In genomic region chr2:122701871-122702180, GRCm38 (mm10) we compare ENCODE assay signal across 8 mouse cellular contexts. TPM values are rescaled to one million over a fixed set of nuclear protein-coding genes. Genes with fewer than 3 reads are reported as not detected.
DNase-seq lines count a peak whose midpoint lies in the region; ATAC-seq and TF ChIP-seq lines count a peak whose summit lies in the region.

No protein-coding gene starts in this region.

- H3K27ac ChIP-seq in left cerebral cortex, adult 2 months: peak overlapping the region; percentile 85
- no peak overlapping the region for H3K27ac ChIP-seq in cortical plate, adult 2 months (ENCODE audit: insufficient read depth, low read length)
- H3K27ac ChIP-seq in hindbrain, embryonic 12.5 days: no peak overlapping the region; the same call in 1 of the 2 replicates

- peaks cover 6% of the 10 kb centered on the region for H3K4me1 ChIP-seq in cortical plate, adult 2 months (ENCODE audit: control insufficient read depth, insufficient read depth, low read length)
- peaks cover 9% of the 10 kb centered on the region for H3K4me1 ChIP-seq in hindbrain, embryonic 12.5 days
- peaks cover 9% of the 10 kb centered on the region for H3K4me1 ChIP-seq in megakaryocyte, embryonic 14.5 days

- ATAC-seq in hindbrain, embryonic 12.5 days (ENCODE audit: low FRiP score): no peak
- no peak for ATAC-seq in inflammation-experienced regulatory T-cells, adult 6 months
- ATAC-seq in activated CD4-positive, CD25-positive, alpha-beta regulatory T cell, adult 4 months: no peak

- WGBS in hindbrain, embryonic 12.5 days: 0% methylated on average over 15 of the region's 15 CpGs

- peak overlapping the region; percentile 87 for H3K9ac ChIP-seq in hindbrain, embryonic 12.5 days

- peak in 1 of 2 experiments; percentile 30 for DNase-seq in left cerebral cortex, adult 2 months (ENCODE audit: extremely low spot score in 1 of 2, low spot score in 2 of 2)
- no peak for DNase-seq in left cerebral cortex, postnatal 4 days
- no peak for DNase-seq in ovary, postnatal 36 days (ENCODE audit: low spot score)

- peak overlapping the region; percentile 92 for H3K4me3 ChIP-seq in left cerebral cortex, adult 2 months
- H3K4me3 ChIP-seq in cortical plate, adult 2 months (ENCODE audit: insufficient read depth, low read length): peak overlapping the region; percentile 98
- H3K4me3 ChIP-seq in hindbrain, embryonic 12.5 days: peak overlapping the region; percentile 81
- H3K4me3 ChIP-seq in megakaryocyte, embryonic 14.5 days (replicated peaks): peak overlapping the region; percentile 92

- intact Hi-C loops in left cerebral cortex, adult 2 months (cut with DNase I): loop anchor here (2.0 to 5.0 kb wide), 3 partner anchors 19 to 325 kb away; partner anchors contain the start of gene Bloc1s6
- intact Hi-C loops in left cerebral cortex, postnatal 4 days (cut with DNase I): no loop called here

- no peaks in the 10 kb centered on the region for H3K9me3 ChIP-seq in hindbrain, embryonic 12.5 days (replicated peaks)
- H3K9me3 ChIP-seq in megakaryocyte, embryonic 14.5 days: no peaks in the 10 kb centered on the region

- no peaks in the 10 kb centered on the region for H3K36me3 ChIP-seq in hindbrain, embryonic 12.5 days
- no peaks in the 10 kb centered on the region for H3K36me3 ChIP-seq in megakaryocyte, embryonic 14.5 days (replicated peaks; ENCODE audit: low read length)

- H3K4me2 ChIP-seq in hindbrain, embryonic 12.5 days (replicated peaks): peak overlapping the region; percentile 86

- 0 out of 2 replicates have a peak, but pooled peaks cover 6% of the 10 kb centered on the region for H3K27me3 ChIP-seq in hindbrain, embryonic 12.5 days
- peaks cover 63% of the 10 kb centered on the region for H3K27me3 ChIP-seq in megakaryocyte, embryonic 14.5 days (replicated peaks)

- no peak for TF ChIP-seq POLR2A in cortical plate, adult 2 months (IDR thresholded peaks at IDR 0.05; ENCODE audit: extremely low read depth, insufficient read depth, low read length)

- no peak for TF ChIP-seq CTCF in left cerebral cortex, adult 2 months (IDR thresholded peaks at IDR 0.05)
- no peak for TF ChIP-seq CTCF in cortical plate, adult 2 months (IDR thresholded peaks at IDR 0.05; ENCODE audit: extremely low read depth, insufficient read depth, low read length)

RNA-seq across cellular contexts. Expression of gene Slc30a4, which starts 0.6 kb away (rescaled TPM):
- total RNA-seq in left cerebral cortex, adult 2 months (2021): 10 to 100 TPM; 45.9 to 48.5 TPM
- total RNA-seq in left cerebral cortex, postnatal 4 days (2021): 10 to 100 TPM; 36.4 to 40.0 TPM
- 25.9 and 26.7 TPM in 2 replicates for polyA plus RNA-seq in cortical plate, adult 2 months (2012; rRNA removed)
- polyA plus RNA-seq in hindbrain, embryonic 12.5 days (2016; fragmentation: Nextera tagmentation; extraction: Ambion mirVana): 11.8 and 12.8 TPM in 2 replicates
- not detected in 2 replicates for polyA plus RNA-seq in megakaryocyte, embryonic 14.5 days (2012; ENCODE audit: insufficient read depth, low replicate concordance)
- under 1 TPM; 0.15 to 0.91 (median 0.59) TPM for polyA plus RNA-seq in inflammation-experienced regulatory T-cells, adult 6 months (2017; shearing (Covaris generic))
- polyA plus RNA-seq in activated CD4-positive, CD25-positive, alpha-beta regulatory T cell, adult 4 months (2017; shearing (Covaris generic)): under 1 TPM; 0.51 to 0.79 TPM

RNA-seq across cellular contexts. Expression of gene Bloc1s6, which starts 36.5 kb away (rescaled TPM):
- 10 to 100 TPM; 28.2 to 34.3 TPM for total RNA-seq in left cerebral cortex, adult 2 months (2021)
- total RNA-seq in left cerebral cortex, postnatal 4 days (2021): 10 to 100 TPM; 47.7 to 49.6 TPM
- polyA plus RNA-seq in cortical plate, adult 2 months (2012; rRNA removed): 35.9 and 36.7 TPM in 2 replicates
- 71.8 and 73.9 TPM in 2 replicates for polyA plus RNA-seq in hindbrain, embryonic 12.5 days (2016; fragmentation: Nextera tagmentation; extraction: Ambion mirVana)
- polyA plus RNA-seq in megakaryocyte, embryonic 14.5 days (2012; ENCODE audit: insufficient read depth, low replicate concordance): 0.81 and 3.9 TPM in 2 replicates
- 10 to 100 TPM; 41.1 to 56.1 (median 46.3) TPM for polyA plus RNA-seq in inflammation-experienced regulatory T-cells, adult 6 months (2017; shearing (Covaris generic))
- 10 to 100 TPM; 36.7 to 48.1 TPM for polyA plus RNA-seq in activated CD4-positive, CD25-positive, alpha-beta regulatory T cell, adult 4 months (2017; shearing (Covaris generic))
